Mouse (Mus musculus) MEL (cell line): ENCODE results near the gene Siah1a. TPM values are rescaled to one million over a fixed set of nuclear protein-coding genes. Genes with fewer than 3 reads are reported as not detected.

ENCODE experiments used
- DNase-seq: peaks from one replicate; pipeline ENCODE4 v3.0.0; 2011; ENCODE audit warnings: low read depth, low spot score
- H3K27ac ChIP-seq: 2 replicates; pipeline ENCODE4 v1.5.1; 2012; ENCODE audit warnings: low read depth, mild to moderate bottlenecking, control low read depth, low read length, moderate library complexity; ENCODE audit not compliant: control insufficient read depth
- H3K27me3 ChIP-seq, 2 experiments: fragments of 150-350 bp in 1 of 2; sonication (generic) in 1 of 2; 2 replicates each; pipeline ENCODE4 v1.6.1; 2012; ENCODE audit warnings: low read length in 2 of 2, mild to moderate bottlenecking in 2 of 2, improper control_type of control experiment in 1 of 2, moderate library complexity in 1 of 2; ENCODE audit not compliant: insufficient read depth in 2 of 2, control insufficient read depth in 1 of 2
- H3K36me3 ChIP-seq, 2 experiments: 2 replicates each; pipeline ENCODE4 v1.6.1; 2012 to 2014; ENCODE audit warnings: low read length in 2 of 2, improper control_type of control experiment in 1 of 2, inconsistent platforms in 1 of 2, mild to moderate bottlenecking in 1 of 2; ENCODE audit not compliant: insufficient read depth in 2 of 2, control insufficient read depth in 1 of 2
- H3K4me1 ChIP-seq, 2 experiments: fragments of 150-350 bp in 1 of 2; sonication (generic) in 1 of 2; 2 replicates each; pipeline ENCODE4 v1.6.1; 2012; ENCODE audit warnings: low read length in 2 of 2, improper control_type of control experiment in 1 of 2, mild to moderate bottlenecking in 1 of 2; ENCODE audit not compliant: insufficient read depth in 2 of 2, control insufficient read depth in 1 of 2
- H3K4me3 ChIP-seq, 2 experiments: fragments of 150-350 bp in 1 of 2; sonication (generic) in 1 of 2; 2 replicates each; pipeline ENCODE4 v1.5.1; 2012; ENCODE audit warnings: low read depth in 2 of 2, low read length in 2 of 2, mild to moderate bottlenecking in 2 of 2, moderate library complexity in 2 of 2, control low read depth in 1 of 2, improper control_type of control experiment in 1 of 2; ENCODE audit not compliant: control insufficient read depth in 1 of 2, insufficient read depth in 1 of 2
- H3K79me2 ChIP-seq: 2 replicates; pipeline ENCODE4 v1.6.1; 2012; ENCODE audit warnings: mild to moderate bottlenecking, low read length, moderate library complexity; ENCODE audit not compliant: control insufficient read depth, poor library complexity, insufficient read depth
- H3K9ac ChIP-seq: 2 replicates; pipeline ENCODE4 v1.6.1; 2012; ENCODE audit warnings: low read depth, mild to moderate bottlenecking, control low read depth, low read length, moderate library complexity; ENCODE audit not compliant: control insufficient read depth, poor library complexity, severe bottlenecking
- H3K9me3 ChIP-seq: fragments of 150-350 bp; sonication (generic); replicated peaks from 2 replicates; pipeline ENCODE4 v1.6.1; 2012; ENCODE audit warnings: mild to moderate bottlenecking, low read length, improper control_type of control experiment, moderate library complexity; ENCODE audit not compliant: insufficient read depth
- BHLHE40 ChIP-seq: IDR thresholded peaks from 2 replicates; pipeline ENCODE4 v1.6.1; 2012; ENCODE audit warnings: low read depth, mild to moderate bottlenecking, inconsistent platforms, low read length, improper control_type of control experiment, borderline replicate concordance
- CHD1 ChIP-seq: IDR thresholded peaks from 2 replicates; pipeline ENCODE4 v1.6.1; 2012; ENCODE audit warnings: low read depth, mild to moderate bottlenecking, inconsistent platforms, low read length, improper control_type of control experiment
- E2F4 ChIP-seq: IDR thresholded peaks from 2 replicates; pipeline ENCODE4 v1.6.1; 2011; ENCODE audit warnings: low read depth, low read length, improper control_type of control experiment, borderline replicate concordance
- ELF1 ChIP-seq: IDR thresholded peaks from 2 replicates; pipeline ENCODE4 v1.6.1; 2014; ENCODE audit warnings: low read depth, mild to moderate bottlenecking, inconsistent platforms, low read length, improper control_type of control experiment, moderate library complexity
- EP300 ChIP-seq, 2 experiments: IDR thresholded peaks; 2 replicates each; pipeline ENCODE4 v1.6.1; 2011; ENCODE audit warnings: improper control_type of control experiment in 2 of 2, low read length in 2 of 2, low read depth in 1 of 2, mild to moderate bottlenecking in 1 of 2
- ETS1 ChIP-seq: IDR thresholded peaks from 2 replicates; pipeline ENCODE4 v1.6.1; 2012; ENCODE audit warnings: low read depth, mild to moderate bottlenecking, inconsistent platforms, low read length, improper control_type of control experiment, moderate library complexity
- GABPA ChIP-seq: IDR thresholded peaks from 2 replicates; pipeline ENCODE4 v1.6.1; 2012; ENCODE audit warnings: low read depth, mild to moderate bottlenecking, inconsistent platforms, low read length, improper control_type of control experiment, moderate library complexity
- GATA1 ChIP-seq: IDR thresholded peaks from 2 replicates; pipeline ENCODE4 v1.6.1; 2011; ENCODE audit warnings: low read depth, low read length, improper control_type of control experiment
- JUND ChIP-seq: IDR thresholded peaks from 2 replicates; pipeline ENCODE4 v1.6.1; 2011; ENCODE audit warnings: low read depth, mild to moderate bottlenecking, improper control_type of control experiment, low read length
- KAT2A ChIP-seq: conservative IDR thresholded peaks from 2 replicates; pipeline ENCODE4 v1.6.1; 2012; ENCODE audit warnings: low read depth, low read length, improper control_type of control experiment, inconsistent platforms
- MAFK ChIP-seq: IDR thresholded peaks from 2 replicates; pipeline ENCODE4 v1.6.1; 2011; ENCODE audit warnings: low read depth, mild to moderate bottlenecking, low read length, improper control_type of control experiment, borderline replicate concordance
- MAX ChIP-seq: IDR thresholded peaks from 2 replicates; pipeline ENCODE4 v1.6.1; 2011; ENCODE audit warnings: low read length, improper control_type of control experiment
- MAZ ChIP-seq: IDR thresholded peaks from 2 replicates; pipeline ENCODE4 v1.6.1; 2012; ENCODE audit warnings: low read depth, mild to moderate bottlenecking, inconsistent platforms, low read length, improper control_type of control experiment
- MYB ChIP-seq: IDR thresholded peaks from 2 replicates; pipeline ENCODE4 v1.6.1; 2011; ENCODE audit warnings: mild to moderate bottlenecking, low read depth, low read length, improper control_type of control experiment
- MYC ChIP-seq: IDR thresholded peaks from 2 replicates; pipeline ENCODE4 v1.6.1; 2011; ENCODE audit warnings: low read depth, mild to moderate bottlenecking, low read length, improper control_type of control experiment, moderate library complexity
- POLR2A ChIP-seq, 2 experiments: IDR thresholded peaks; 2 replicates each; pipeline ENCODE4 v1.6.1; 2011 to 2012; ENCODE audit warnings: low read length in 2 of 2, mild to moderate bottlenecking in 2 of 2, control low read depth in 1 of 2, improper control_type of control experiment in 1 of 2, low read depth in 1 of 2, moderate library complexity in 1 of 2; ENCODE audit not compliant: control insufficient read depth in 1 of 2, insufficient read depth in 1 of 2, poor library complexity in 1 of 2
- RCOR1 ChIP-seq: IDR thresholded peaks from 2 replicates; pipeline ENCODE4 v1.6.1; 2012; ENCODE audit warnings: low read depth, mild to moderate bottlenecking, inconsistent platforms, low read length, improper control_type of control experiment
- SMC3 ChIP-seq: IDR thresholded peaks from 2 replicates; pipeline ENCODE4 v1.6.1; 2011; ENCODE audit warnings: low read depth, low read length, improper control_type of control experiment
- TAL1 ChIP-seq: IDR thresholded peaks from 2 replicates; pipeline ENCODE4 v1.6.1; 2012; ENCODE audit warnings: mild to moderate bottlenecking, inconsistent platforms, low read length, moderate library complexity, mixed read lengths
- TBP ChIP-seq: IDR thresholded peaks from 2 replicates; pipeline ENCODE4 v1.8.0; 2011; ENCODE audit warnings: low read depth, low read length, improper control_type of control experiment
- TCF12 ChIP-seq: IDR thresholded peaks from 2 replicates; pipeline ENCODE4 v1.6.1; 2014; ENCODE audit warnings: low read depth, mild to moderate bottlenecking, inconsistent platforms, low read length, improper control_type of control experiment, moderate library complexity
- USF1 ChIP-seq: IDR thresholded peaks from 2 replicates; pipeline ENCODE4 v1.6.1; 2014; ENCODE audit warnings: low read depth, mild to moderate bottlenecking, inconsistent platforms, low read length, improper control_type of control experiment, moderate library complexity
- USF2 ChIP-seq, 2 experiments: IDR thresholded peaks; 2 replicates each; pipeline ENCODE4 v1.6.1; 2011 to 2012; ENCODE audit warnings: improper control_type of control experiment in 2 of 2, low read length in 2 of 2, borderline replicate concordance in 1 of 2, inconsistent platforms in 1 of 2, low read depth in 1 of 2, mild to moderate bottlenecking in 1 of 2; ENCODE audit not compliant: insufficient read depth in 1 of 2
- ZMIZ1 ChIP-seq: IDR thresholded peaks from 2 replicates; pipeline ENCODE4 v1.6.1; 2012; ENCODE audit warnings: low read depth, mild to moderate bottlenecking, inconsistent platforms, low read length, improper control_type of control experiment, moderate library complexity
- ZNF384 ChIP-seq: IDR thresholded peaks from 2 replicates; pipeline ENCODE4 v1.6.1; 2012; ENCODE audit warnings: low read depth, mild to moderate bottlenecking, inconsistent platforms, low read length, improper control_type of control experiment
- polyA plus RNA-seq, 2 experiments: library from polyadenylated mRNA; stranded (reverse) in 1 of 2; unstranded in 1 of 2; fragments of >175 nt in 1 of 2; fragments of >200 nt in 1 of 2; gene quantifications; 2 replicates each; pipeline versions ENCODE4 v1.2.1 to v1.2.4; 2012; ENCODE audit warnings: low replicate concordance in 2 of 2, low read depth in 1 of 2; ENCODE audit not compliant: insufficient read length in 2 of 2, insufficient read depth in 1 of 2, missing spikeins in 1 of 2
- total RNA-seq: library from RNA; depleted of rRNA; stranded (reverse); fragments of 300-350 nt; gene quantifications from 2 replicates; pipeline ENCODE4 v1.2.3, GENCODE M21; 2012

The Siah1a gene
- total and polyA plus RNA-seq, 3 experiments, result 8.3 to 12.2 TPM; not detected in 1

DNA sequence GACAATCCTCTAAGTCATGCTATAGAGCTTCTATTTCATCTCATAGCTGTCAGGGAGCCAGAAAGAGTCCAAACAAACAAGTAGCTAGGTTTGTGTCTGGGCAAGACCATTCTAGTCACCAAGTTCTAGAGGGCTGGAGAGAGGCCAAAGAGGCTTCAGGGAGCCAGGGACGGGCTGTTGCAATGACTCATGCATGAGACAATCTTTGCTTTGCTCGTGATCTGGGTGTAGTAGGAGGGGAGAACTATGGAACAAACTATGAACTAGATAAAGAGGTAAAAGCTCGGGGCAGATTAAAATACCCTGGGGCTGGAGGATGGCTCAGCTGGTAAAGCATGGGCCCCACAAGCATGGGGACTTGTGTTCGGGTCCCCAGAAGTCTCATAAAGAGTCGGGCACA is 22.8 kb upstream of the Siah1a start:
- no peak overlapping the region for H3K9ac ChIP-seq
- H3K4me1 ChIP-seq, result peaks cover 5 to 23% of the 10 kb centered on the region in 2 experiments
- H3K27me3 ChIP-seq, result no peaks in the 10 kb centered on the region
- no peaks in the 10 kb centered on the region for H3K79me2 ChIP-seq
- H3K9me3 ChIP-seq, result no peaks in the 10 kb centered on the region
- peaks cover 0 to 10% of the 10 kb centered on the region in 2 experiments; a peak in 2 of 4 replicates for H3K36me3 ChIP-seq
- peak; percentile 66; the same call in 1 of the 2 replicates for TF ChIP-seq TBP
- TF ChIP-seq ETS1, result peak; percentile 77
- TF ChIP-seq BHLHE40, result peak; percentile 83
- no peak for TF ChIP-seq MYB
- no peak for TF ChIP-seq SMC3
- peak; percentile 69; the same call in 1 of the 2 replicates for TF ChIP-seq JUND
- peak; percentile 38 to 58; a peak in 3 of 4 replicates for TF ChIP-seq EP300 (IDR thresholded peaks at IDR 0.05; ENCODE audit: low read depth in 1 of 2, low read length in 2 of 2)
- TF ChIP-seq ELF1, result no peak
- TF ChIP-seq GATA1, result no peak
- TF ChIP-seq POLR2A (IDR thresholded peaks at IDR 0.05; ENCODE audit: control insufficient read depth in 1 of 2, insufficient read depth in 1 of 2, low read depth in 1 of 2, low read length in 2 of 2, poor library complexity in 1 of 2), result no peak
- H3K4me3 ChIP-seq, result no peak overlapping the region
- peak overlapping the region; percentile 61 for H3K27ac ChIP-seq
- DNase-seq, result peak; percentile 83

DNA sequence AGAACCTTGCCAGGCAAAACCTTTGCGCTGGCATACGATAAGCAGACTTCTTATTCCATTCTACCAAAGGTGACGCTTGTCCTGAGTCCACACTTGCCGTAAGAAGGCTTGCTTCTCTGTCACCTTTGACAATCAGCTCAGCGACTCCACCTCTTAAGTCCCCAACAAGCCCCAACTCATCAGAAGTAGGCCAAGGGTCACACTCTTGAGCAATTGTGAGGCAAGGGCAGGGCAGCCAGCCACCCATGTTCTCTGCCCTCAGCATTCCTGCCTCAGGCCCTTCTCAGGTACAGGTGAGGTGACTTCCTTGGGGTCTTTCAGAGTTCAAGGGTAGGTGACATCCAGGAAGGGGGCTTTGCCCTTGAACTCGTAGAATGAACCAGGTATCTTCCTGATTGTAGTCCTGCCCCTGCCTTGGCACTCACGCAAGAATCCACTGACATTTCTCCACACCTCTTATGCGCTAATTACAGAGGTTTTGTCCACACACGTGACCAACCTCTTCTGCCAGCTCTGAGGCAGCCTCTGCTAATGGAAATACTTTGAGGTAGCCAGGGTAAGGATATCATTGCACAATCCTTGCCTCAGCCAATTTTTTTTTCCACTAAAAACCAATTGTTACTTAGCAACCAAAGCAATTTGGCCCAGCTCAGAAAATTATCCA is 20.9 kb upstream of the Siah1a start:
- H3K36me3 ChIP-seq, result peaks cover 0 to 10% of the 10 kb centered on the region in 2 experiments; a peak in 2 of 4 replicates
- H3K4me3 ChIP-seq, result no peak overlapping the region
- TF ChIP-seq CHD1, result no peak
- TF ChIP-seq MAX, result no peak
- TF ChIP-seq ZNF384, result no peak
- TF ChIP-seq MYB, result no peak
- TF ChIP-seq, all 39 proteins: peak for 0
- Histone ChIP-seq H3K9ac (no peak overlapping the region), H3K9me3 (no peaks in the 10 kb centered on the region), H3K79me2 (no peaks in the 10 kb centered on the region), H3K27ac (no peak overlapping the region), H3K27me3 (no peaks in the 10 kb centered on the region; a peak in 2 of 4 replicates), H3K4me1 (peaks cover 5 to 23% of the 10 kb centered on the region in 2 experiments)
- no peak for DNase-seq

- Histone ChIP-seq H3K27ac (no peak overlapping the region), H3K9me3 (no peaks in the 10 kb centered on the region), H3K36me3 (peaks cover 0 to 10% of the 10 kb centered on the region in 2 experiments; a peak in 2 of 4 replicates), H3K4me1 (peaks cover 5 to 23% of the 10 kb centered on the region in 2 experiments), H3K27me3 (no peaks in the 10 kb centered on the region; a peak in 2 of 4 replicates), H3K79me2 (no peaks in the 10 kb centered on the region), H3K4me3 (no peak overlapping the region), H3K9ac (no peak overlapping the region)
- no peak for DNase-seq
- TF ChIP-seq ETS1, result no peak
- no peak for TF ChIP-seq TBP
- no peak for TF ChIP-seq MAZ
- no peak for TF ChIP-seq USF2 (IDR thresholded peaks at IDR 0.05; ENCODE audit: borderline replicate concordance in 1 of 2, insufficient read depth in 1 of 2, low read depth in 1 of 2, low read length in 2 of 2)
- TF ChIP-seq TCF12, result no peak
- no peak for TF ChIP-seq USF1
- TF ChIP-seq ZMIZ1, result no peak
- TF ChIP-seq RCOR1, result no peak
- no peak for TF ChIP-seq KAT2A
- TF ChIP-seq E2F4, result no peak
- no peak for TF ChIP-seq TAL1
- TF ChIP-seq GABPA, result no peak
- TF ChIP-seq MAFK, result no peak
- no peak for TF ChIP-seq MYC
- no peak for TF ChIP-seq EP300 (IDR thresholded peaks at IDR 0.05; ENCODE audit: low read depth in 1 of 2, low read length in 2 of 2)
- no peak for TF ChIP-seq GATA1
These were observed 19.9 kb upstream of the Siah1a start for GRCm38 (mm10) chr8:86765669-86766068.
